Mouse (Mus musculus): ENCODE measurements around the gene Dync1h1. TPM values are rescaled to one million over a fixed set of nuclear protein-coding genes. Genes with fewer than 3 reads are reported as not detected.
A peak's percentile ranks its signal among the peaks of the same experiment; 100 is the strongest.

The Dync1h1 gene
- polyA plus RNA-seq (2016; fragmentation: Nextera tagmentation; extraction: Ambion mirVana): 70.8 and 74.2 TPM in 2 replicates

DNA sequence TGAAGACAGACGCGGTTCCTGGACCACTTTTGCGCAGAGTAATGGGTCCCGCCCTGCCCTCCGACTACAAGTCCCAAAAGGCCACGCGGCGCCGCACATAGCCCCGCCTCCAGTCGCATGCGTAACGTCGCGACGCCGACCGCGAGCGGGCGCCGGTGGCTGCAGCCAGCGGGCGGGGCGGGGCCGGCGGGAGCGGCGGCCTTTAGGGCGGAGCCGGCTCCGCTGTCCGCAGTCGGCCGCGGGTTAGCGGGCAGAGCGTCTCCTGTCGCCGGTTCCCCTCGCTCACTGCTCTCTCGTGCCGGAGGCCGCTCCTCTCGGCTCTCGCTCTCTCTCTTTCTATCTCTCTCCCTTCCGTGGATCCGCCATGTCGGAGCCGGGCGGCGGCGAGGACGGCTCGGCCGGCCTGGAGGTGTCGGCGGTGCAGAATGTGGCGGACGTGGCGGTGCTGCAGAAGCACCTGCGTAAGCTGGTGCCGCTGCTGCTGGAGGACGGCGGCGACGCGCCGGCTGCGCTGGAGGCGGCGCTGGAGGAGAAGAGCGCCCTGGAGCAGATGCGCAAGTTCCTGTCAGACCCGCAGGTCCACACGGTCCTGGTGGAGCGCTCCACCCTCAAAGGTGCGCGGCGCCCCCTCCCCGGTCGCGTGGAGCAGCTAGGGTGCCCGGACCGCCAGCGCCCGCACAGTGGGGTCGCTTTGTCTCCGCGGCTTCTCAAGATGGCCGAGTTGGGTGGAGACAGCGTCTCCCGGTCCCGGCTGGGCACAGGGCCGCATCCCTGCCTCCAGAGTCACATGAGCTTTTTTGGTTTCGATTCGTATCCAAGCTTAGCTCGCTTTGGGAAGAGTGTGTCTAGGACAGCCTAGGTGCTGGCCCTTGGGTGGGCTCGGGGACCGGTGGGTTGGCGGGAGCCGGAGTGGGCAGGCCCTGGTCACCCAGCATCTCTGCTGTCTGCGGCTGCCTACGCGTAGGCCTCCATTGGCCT lies at the start of gene Dync1h1:
Gene Dync1h1, plus strand, starts transcription at position 212 of the 978 bp plus-strand sequence.
- DNase-seq (ENCODE audit: low spot score): peak; percentile 90
- Histone ChIP-seq H3K27me3 (ENCODE audit: insufficient read depth, poor library complexity, severe bottlenecking) (peaks cover 12% of the 10 kb centered on the region), H3K4me1 (replicated peaks) (peaks cover 29% of the 10 kb centered on the region), H3K4me3 (peak within 1 kb of the TSS; percentile 98), H3K36me3 (peaks cover 12% of the 10 kb centered on the region), H3K27ac (peak within 1 kb of the TSS; percentile 97), H3K9me3 (no peaks in the 10 kb centered on the region)
- under 1% methylated on average over 105 of the region's 105 CpGs for WGBS

DNA sequence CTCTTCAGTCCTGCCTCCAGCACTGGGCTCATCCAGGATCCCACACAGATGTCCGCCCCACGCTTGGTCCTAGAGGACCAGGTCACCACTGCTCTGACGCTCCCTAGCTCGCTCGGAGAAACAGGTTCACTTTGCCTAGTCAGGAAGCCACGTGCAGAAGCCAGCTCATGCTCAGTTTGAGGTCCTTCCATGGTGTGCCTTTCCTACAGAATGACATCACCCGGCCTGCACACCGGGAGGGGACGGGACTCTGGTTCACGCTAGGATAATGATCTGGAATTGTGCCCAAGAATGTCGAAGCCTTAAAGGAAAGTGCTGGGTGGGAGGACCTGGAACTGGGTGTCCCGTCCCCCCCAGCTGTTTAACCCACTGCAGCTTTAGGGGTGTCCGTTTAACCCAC lies 49.1 kb upstream of the Dync1h1 start:
- Histone ChIP-seq H3K27ac (no peak overlapping the region), H3K4me1 (replicated peaks) (no peaks in the 10 kb centered on the region), H3K4me3 (no peak overlapping the region), H3K27me3 (ENCODE audit: insufficient read depth, poor library complexity, severe bottlenecking) (no peaks in the 10 kb centered on the region), H3K9me3 (no peaks in the 10 kb centered on the region), H3K36me3 (peaks cover 95% of the 10 kb centered on the region)
- no peak for DNase-seq (ENCODE audit: low spot score)
- 93% methylated on average over 13 of the region's 13 CpGs for WGBS

DNA sequence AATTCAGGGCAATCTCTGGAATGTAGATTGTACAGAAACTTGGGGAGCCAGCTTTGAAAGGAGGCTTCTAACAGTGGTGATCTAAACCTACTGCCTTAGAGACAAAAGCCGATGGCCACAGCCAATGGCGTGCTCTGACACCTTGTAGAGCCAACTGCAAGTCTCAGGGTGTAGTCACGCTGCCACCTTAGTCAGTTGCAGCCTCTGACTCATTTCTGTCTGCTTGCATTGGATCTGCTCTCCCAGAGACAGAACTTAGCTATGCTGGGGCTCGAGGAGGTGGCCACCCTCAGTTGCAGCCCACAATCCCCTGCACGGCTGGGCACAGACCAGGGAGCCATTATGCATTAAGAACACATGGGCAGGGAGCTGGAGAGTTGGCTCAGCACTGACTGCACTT lies 47.9 kb upstream of the Dync1h1 start:
- Histone ChIP-seq H3K27me3 (ENCODE audit: insufficient read depth, poor library complexity, severe bottlenecking) (no peaks in the 10 kb centered on the region), H3K4me3 (no peak overlapping the region), H3K27ac (no peak overlapping the region), H3K9me3 (no peaks in the 10 kb centered on the region), H3K4me1 (replicated peaks) (no peaks in the 10 kb centered on the region), H3K36me3 (peaks cover 96% of the 10 kb centered on the region)
- WGBS: 94% methylated on average over 5 of the region's 5 CpGs
- DNase-seq (ENCODE audit: low spot score): no peak

DNA sequence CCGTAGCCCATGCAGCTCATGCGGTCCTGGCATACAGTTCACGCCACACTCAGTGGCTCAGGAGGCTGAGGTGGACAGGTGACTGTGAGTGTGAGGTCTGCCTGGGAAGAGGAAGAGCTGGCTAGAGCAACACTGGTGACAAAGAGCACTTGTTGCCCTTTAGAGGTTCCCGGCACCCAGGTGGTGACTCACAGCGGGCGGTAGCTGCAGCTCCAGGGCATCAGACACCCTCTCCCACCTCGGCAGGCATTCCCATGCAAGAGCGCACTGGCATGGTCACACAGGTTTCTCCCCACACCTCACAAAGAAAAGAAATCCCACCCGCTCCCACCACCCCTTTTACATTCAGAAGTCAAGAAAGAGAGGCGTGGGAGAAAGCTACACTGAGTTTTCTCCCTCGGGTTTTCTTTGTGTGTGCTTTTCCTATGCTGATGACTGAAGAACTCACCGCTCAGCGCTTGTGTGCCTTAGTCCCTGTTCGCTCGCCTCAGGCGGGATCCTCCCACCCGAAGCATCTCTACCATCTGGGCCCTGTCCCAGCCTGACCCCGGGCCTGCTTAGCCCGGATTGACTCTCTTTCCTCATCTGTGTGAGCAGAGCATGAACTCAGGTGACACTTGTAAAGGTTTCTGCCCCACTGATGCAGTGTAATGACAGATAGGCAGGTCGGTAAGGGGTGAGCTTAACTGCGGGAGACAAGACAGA lies 45.6 kb upstream of the Dync1h1 start:
- Histone ChIP-seq H3K4me1 (replicated peaks) (no peaks in the 10 kb centered on the region), H3K9me3 (no peaks in the 10 kb centered on the region), H3K27ac (no peak overlapping the region), H3K4me3 (no peak overlapping the region), H3K27me3 (ENCODE audit: insufficient read depth, poor library complexity, severe bottlenecking) (no peaks in the 10 kb centered on the region), H3K36me3 (peaks cover 97% of the 10 kb centered on the region)
- 90% methylated on average over 21 of the region's 21 CpGs for WGBS
- no peak for DNase-seq (ENCODE audit: low spot score)

DNA sequence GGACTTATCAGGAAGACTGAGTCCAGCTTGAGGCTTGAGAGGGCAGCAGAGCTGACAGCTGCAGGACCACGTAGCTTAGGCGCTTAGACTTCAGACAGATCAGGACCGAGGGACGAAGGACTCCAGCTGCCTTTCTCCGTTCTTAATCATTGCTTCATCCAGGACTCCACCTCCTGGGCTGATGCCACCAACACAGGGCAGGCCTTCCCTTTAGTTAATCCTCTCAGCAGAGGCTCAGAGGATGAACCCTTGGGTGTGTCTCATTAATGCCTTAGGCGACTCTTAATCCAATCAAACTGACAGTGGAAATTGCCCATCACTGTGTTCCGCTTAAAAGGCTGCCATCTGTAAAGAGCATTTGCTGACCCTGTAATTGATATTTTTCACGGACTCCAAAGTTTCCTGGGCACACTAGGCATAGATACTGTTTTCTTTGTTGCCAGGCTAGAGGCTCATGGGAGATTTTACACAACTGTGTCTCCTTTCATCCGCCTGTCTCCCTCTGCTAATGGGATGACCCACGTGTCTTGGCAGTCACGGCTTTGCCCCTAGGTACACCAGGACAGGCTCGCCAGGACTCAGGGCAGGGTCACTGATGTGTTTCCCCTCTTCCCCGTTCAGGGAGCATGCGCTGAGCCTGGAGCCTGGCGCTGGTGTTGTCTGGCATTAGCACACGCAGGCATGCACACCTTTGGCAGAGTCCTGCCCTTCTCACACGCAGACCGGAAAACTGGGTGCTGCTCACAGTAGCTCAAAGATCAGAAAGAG lies 44.2 kb upstream of the Dync1h1 start:
- WGBS: 87% methylated on average over 18 of the region's 18 CpGs
- peaks cover 98% of the 10 kb centered on the region for H3K36me3 ChIP-seq

DNA sequence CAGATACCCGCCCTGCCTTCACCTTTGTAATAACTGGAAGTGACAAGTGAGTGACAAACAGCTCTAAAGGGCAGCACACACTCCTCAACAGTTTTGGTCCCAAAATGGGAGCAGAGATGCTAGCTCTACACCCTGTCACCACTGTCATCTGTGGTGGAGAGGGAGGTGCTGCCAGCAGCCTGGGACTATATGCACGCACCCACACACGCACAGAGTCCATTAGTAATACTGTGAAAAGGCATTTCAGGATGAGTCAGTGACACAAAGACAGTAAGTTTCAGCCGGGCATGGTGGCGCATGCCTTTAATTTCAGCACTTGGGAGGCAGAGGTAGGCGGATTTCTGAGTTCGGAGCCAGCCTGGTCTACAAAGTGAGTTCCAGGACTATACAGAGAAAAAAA lies 43.1 kb upstream of the Dync1h1 start:
- Histone ChIP-seq H3K27me3 (ENCODE audit: insufficient read depth, poor library complexity, severe bottlenecking) (no peaks in the 10 kb centered on the region), H3K36me3 (peaks cover 98% of the 10 kb centered on the region), H3K4me3 (no peak overlapping the region), H3K4me1 (replicated peaks) (no peaks in the 10 kb centered on the region), H3K27ac (no peak overlapping the region), H3K9me3 (no peaks in the 10 kb centered on the region)
- no peak for DNase-seq (ENCODE audit: low spot score)
- 97% methylated on average over 7 of the region's 7 CpGs for WGBS

More for the DNA sequence above, 44.2 kb upstream of the Dync1h1 start:
- Histone ChIP-seq H3K27me3 (ENCODE audit: insufficient read depth, poor library complexity, severe bottlenecking) (no peaks in the 10 kb centered on the region), H3K9me3 (no peaks in the 10 kb centered on the region), H3K4me1 (replicated peaks) (no peaks in the 10 kb centered on the region), H3K27ac (no peak overlapping the region), H3K4me3 (no peak overlapping the region)
- no peak for DNase-seq (ENCODE audit: low spot score)

DNA sequence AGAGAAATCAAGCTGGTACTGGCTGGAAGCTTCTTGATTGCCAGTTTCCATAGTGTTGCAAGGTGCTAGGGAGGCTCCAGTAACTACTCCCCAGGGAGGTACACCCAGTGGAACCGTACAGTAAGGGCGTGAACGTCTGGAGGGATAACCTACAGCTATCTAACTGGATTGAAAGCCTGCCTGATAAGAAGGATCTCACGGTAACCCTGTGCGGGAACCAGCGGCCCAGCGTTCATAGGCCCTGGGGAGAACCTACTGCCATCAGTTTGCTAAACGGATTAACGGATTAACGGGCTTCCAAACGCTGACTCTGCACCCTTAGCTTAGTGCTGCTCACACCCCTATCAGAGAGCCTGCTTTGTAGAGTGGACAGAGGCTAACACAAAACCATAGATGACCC lies 37.9 kb upstream of the Dync1h1 start:
- no peak for DNase-seq (ENCODE audit: low spot score)
- WGBS: 90% methylated on average over 11 of the region's 11 CpGs
- Histone ChIP-seq H3K9me3 (no peaks in the 10 kb centered on the region), H3K4me3 (no peak overlapping the region), H3K27ac (no peak overlapping the region), H3K27me3 (ENCODE audit: insufficient read depth, poor library complexity, severe bottlenecking) (no peaks in the 10 kb centered on the region), H3K4me1 (replicated peaks) (no peaks in the 10 kb centered on the region), H3K36me3 (peaks cover 96% of the 10 kb centered on the region)

DNA sequence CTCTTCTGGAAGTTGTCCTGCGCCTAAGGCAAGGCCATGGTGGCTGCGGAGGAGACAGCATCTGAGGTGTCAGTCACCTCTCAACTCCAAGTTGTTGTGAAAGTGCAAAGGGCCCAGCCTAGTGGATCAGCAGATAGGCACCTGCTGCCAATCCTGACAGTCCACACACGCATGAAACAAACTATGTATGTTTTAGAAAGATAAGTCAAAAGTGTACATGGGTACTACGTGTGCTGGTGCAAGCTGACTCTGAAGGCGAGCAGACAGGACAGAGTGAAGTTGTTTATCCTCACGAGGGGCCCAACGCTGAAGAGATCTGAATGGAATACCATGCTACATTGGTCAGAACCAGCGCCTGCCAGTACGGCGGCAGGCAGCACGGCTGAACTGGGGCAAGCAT lies 36.4 kb upstream of the Dync1h1 start:
- Histone ChIP-seq H3K27ac (no peak overlapping the region), H3K9me3 (no peaks in the 10 kb centered on the region), H3K27me3 (ENCODE audit: insufficient read depth, poor library complexity, severe bottlenecking) (no peaks in the 10 kb centered on the region), H3K36me3 (peaks cover 96% of the 10 kb centered on the region), H3K4me1 (replicated peaks) (no peaks in the 10 kb centered on the region), H3K4me3 (no peak overlapping the region)
- DNase-seq (ENCODE audit: low spot score): no peak
- 93% methylated on average over 11 of the region's 11 CpGs for WGBS

DNA sequence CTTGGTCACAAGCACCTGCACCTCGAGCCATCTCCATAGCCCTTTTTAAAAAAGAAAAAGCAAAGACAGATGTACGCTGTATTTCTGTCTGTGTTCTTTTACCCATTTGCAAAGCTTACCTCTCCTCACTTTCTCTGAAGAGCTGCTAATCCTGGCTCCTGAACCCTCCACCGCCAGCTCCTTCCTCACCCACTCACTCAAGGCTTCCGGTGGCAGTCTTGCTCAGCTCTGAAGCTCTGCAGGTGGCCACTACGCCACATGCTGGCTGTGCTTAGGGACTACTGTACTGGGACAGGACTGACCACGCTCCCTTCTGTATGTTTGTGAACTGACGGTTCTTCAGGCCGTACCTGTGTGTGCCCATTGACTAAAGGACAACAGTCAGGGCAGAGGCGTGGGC lies 34.9 kb upstream of the Dync1h1 start:
- H3K27me3 ChIP-seq (ENCODE audit: insufficient read depth, poor library complexity, severe bottlenecking): no peaks in the 10 kb centered on the region
- no peaks in the 10 kb centered on the region for H3K9me3 ChIP-seq
- DNase-seq (ENCODE audit: low spot score): no peak
- H3K4me3 ChIP-seq: no peak overlapping the region
- H3K36me3 ChIP-seq: peaks cover 97% of the 10 kb centered on the region
- H3K27ac ChIP-seq: no peak overlapping the region
- H3K4me1 ChIP-seq (replicated peaks): no peaks in the 10 kb centered on the region
- 93% methylated on average over 9 of the region's 9 CpGs for WGBS

DNA sequence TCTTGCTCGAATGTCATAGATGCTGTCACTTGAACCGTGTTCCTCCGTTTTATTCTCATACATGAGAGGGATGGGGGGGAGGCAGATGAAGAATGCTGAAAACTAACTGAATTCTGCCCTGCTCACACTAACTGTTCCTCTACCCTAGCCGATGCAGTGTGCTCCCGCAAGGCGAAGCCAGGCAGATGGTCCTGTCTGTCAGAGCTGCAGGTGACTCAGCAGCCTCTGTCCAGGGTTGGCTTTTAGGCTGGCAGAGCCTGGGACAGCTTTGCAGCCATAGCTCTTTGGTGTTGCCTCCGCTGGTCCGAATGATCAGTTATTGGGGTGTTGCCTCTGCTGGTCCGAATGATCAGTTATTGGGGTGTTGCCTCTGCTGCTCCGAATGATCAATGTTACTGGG lies 30.2 kb upstream of the Dync1h1 start:
- DNase-seq (ENCODE audit: low spot score): no peak
- no peak overlapping the region for H3K27ac ChIP-seq
- WGBS: 93% methylated on average over 10 of the region's 10 CpGs
- peaks cover 96% of the 10 kb centered on the region for H3K36me3 ChIP-seq
- H3K4me3 ChIP-seq: no peak overlapping the region
- no peaks in the 10 kb centered on the region for H3K27me3 ChIP-seq (ENCODE audit: insufficient read depth, poor library complexity, severe bottlenecking)
- no peaks in the 10 kb centered on the region for H3K9me3 ChIP-seq
- no peaks in the 10 kb centered on the region for H3K4me1 ChIP-seq (replicated peaks)

DNA sequence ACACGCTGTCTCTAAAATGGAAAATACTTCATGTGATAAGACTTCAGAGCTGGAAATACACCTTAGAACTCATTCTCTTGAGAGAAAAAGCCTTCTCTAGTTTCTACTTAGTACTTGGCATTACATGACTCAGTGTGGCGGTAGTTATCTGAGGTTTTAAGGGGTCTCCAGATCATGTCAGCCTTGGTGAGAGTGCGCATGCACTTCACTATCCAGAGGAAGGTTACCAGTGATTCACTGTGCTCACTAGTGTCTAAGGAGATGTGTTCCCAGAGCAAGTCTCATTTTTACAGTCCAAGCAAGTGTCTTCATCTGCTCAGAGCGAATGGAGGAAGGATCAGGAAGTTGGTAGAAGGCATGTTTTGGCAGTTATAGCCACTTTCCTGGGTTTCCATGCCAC lies 28.9 kb upstream of the Dync1h1 start:
- H3K27me3 ChIP-seq (ENCODE audit: insufficient read depth, poor library complexity, severe bottlenecking): no peaks in the 10 kb centered on the region
- WGBS: 97% methylated on average over 4 of the region's 4 CpGs
- peaks cover 88% of the 10 kb centered on the region for H3K36me3 ChIP-seq
- DNase-seq (ENCODE audit: low spot score): no peak
- H3K27ac ChIP-seq: no peak overlapping the region
- no peak overlapping the region for H3K4me3 ChIP-seq
- H3K9me3 ChIP-seq: no peaks in the 10 kb centered on the region
- no peaks in the 10 kb centered on the region for H3K4me1 ChIP-seq (replicated peaks)

DNA sequence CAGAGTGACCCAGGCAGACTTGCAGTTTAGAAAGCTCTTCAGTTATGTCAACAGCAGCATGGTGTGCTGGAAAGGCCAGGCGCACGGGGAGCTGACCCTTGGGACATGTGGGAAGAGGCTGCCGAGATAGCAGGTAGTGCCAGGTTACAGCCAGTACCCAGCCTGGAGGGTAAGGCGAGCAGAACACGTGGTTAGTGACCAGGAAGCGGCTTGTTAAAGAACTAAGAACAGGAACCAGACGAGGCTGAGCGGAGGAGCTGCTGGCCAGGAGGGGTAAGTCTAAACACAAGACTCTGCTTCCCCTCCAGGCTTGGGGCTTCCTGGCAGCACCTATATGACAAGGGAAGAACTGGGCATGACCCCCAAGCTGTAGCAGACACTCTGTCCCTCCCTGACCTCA lies 27.6 kb upstream of the Dync1h1 start:
- Histone ChIP-seq H3K4me1 (replicated peaks) (no peaks in the 10 kb centered on the region), H3K27ac (no peak overlapping the region), H3K27me3 (ENCODE audit: insufficient read depth, poor library complexity, severe bottlenecking) (no peaks in the 10 kb centered on the region), H3K36me3 (peaks cover 75% of the 10 kb centered on the region), H3K4me3 (no peak overlapping the region), H3K9me3 (no peaks in the 10 kb centered on the region)
- WGBS: 90% methylated on average over 8 of the region's 8 CpGs
- DNase-seq (ENCODE audit: low spot score): no peak

Data from hindbrain, embryonic 10.5 days (tissue).